In genomic region chr6:39206581-39207461, GRCm38 (mm10) we compare ENCODE assay signal across 8 mouse cellular contexts. TPM values are rescaled to one million over a fixed set of nuclear protein-coding genes. Genes with fewer than 3 reads are reported as not detected.
DNase-seq lines count a peak whose midpoint lies in the region; ATAC-seq and TF ChIP-seq lines count a peak whose summit lies in the region.

Gene Kdm7a (minus strand): TSS chr6:39206789.

- no peaks in the 10 kb centered on the region for H3K9me3 ChIP-seq in CH12.LX (replicated peaks; ENCODE audit: low read length)
- no peaks in the 10 kb centered on the region for H3K9me3 ChIP-seq in forebrain, embryonic 12.5 days
- H3K9me3 ChIP-seq in heart, postnatal 0 days (replicated peaks; ENCODE audit: control insufficient read depth, low read length): no peaks in the 10 kb centered on the region
- H3K9me3 ChIP-seq in liver, embryonic 15.5 days (replicated peaks): no peaks in the 10 kb centered on the region
- H3K9me3 ChIP-seq in neural tube, embryonic 11.5 days (ENCODE audit: control insufficient read depth, low read length): no peaks in the 10 kb centered on the region
- H3K9me3 ChIP-seq in stomach, embryonic 16.5 days (replicated peaks; ENCODE audit: control insufficient read depth, low read length): no peaks in the 10 kb centered on the region

- peak within 1 kb of the TSS; percentile 88 for H3K9ac ChIP-seq in CH12.LX (ENCODE audit: insufficient read depth, low read depth)
- peak within 1 kb of the TSS; percentile 95 for H3K9ac ChIP-seq in forebrain, embryonic 12.5 days
- H3K9ac ChIP-seq in heart, postnatal 0 days (replicated peaks; ENCODE audit: low read depth, low read length): peak within 1 kb of the TSS; percentile 96
- H3K9ac ChIP-seq in liver, embryonic 15.5 days: peak within 1 kb of the TSS; percentile 100
- H3K9ac ChIP-seq in neural tube, embryonic 11.5 days (ENCODE audit: low read length): peak within 1 kb of the TSS; percentile 98
- peak within 1 kb of the TSS; percentile 98 for H3K9ac ChIP-seq in stomach, embryonic 16.5 days (ENCODE audit: low read length)

- TF ChIP-seq CTCF in CH12.LX (conservative IDR thresholded peaks at IDR 0.05 in 1 of 2, IDR thresholded peaks at IDR 0.05 in 1 of 2; ENCODE audit: low read depth in 2 of 2, low read length in 2 of 2): no peak
- 0 out of 2 replicates have a peak, but pooled peaks have one; percentile 4 for TF ChIP-seq CTCF in heart, postnatal 0 days (IDR thresholded peaks at IDR 0.05; ENCODE audit: low read depth)

- peak within 1 kb of the TSS; percentile 91 for H3K4me2 ChIP-seq in CH12.LX (ENCODE audit: insufficient read depth, low read depth, poor library complexity, severe bottlenecking)
- peak within 1 kb of the TSS; percentile 85 for H3K4me2 ChIP-seq in forebrain, embryonic 12.5 days
- H3K4me2 ChIP-seq in heart, postnatal 0 days (ENCODE audit: low read depth, low read length): peak within 1 kb of the TSS; percentile 84
- peak within 1 kb of the TSS; percentile 96 for H3K4me2 ChIP-seq in liver, embryonic 15.5 days
- peak within 1 kb of the TSS; percentile 74 for H3K4me2 ChIP-seq in neural tube, embryonic 11.5 days (ENCODE audit: low read depth)
- peak within 1 kb of the TSS; percentile 70 for H3K4me2 ChIP-seq in stomach, embryonic 16.5 days (ENCODE audit: low read depth, low read length)

- no peaks in the 10 kb centered on the region for H3K27me3 ChIP-seq in CH12.LX (replicated peaks)
- no peaks in the 10 kb centered on the region for H3K27me3 ChIP-seq in forebrain, embryonic 12.5 days
- no peaks in the 10 kb centered on the region for H3K27me3 ChIP-seq in heart, postnatal 0 days (ENCODE audit: control insufficient read depth, insufficient read depth, low read length)
- peaks cover 4% of the 10 kb centered on the region; the same call in 1 of the 2 replicates for H3K27me3 ChIP-seq in liver, embryonic 15.5 days
- no peaks in the 10 kb centered on the region for H3K27me3 ChIP-seq in neural tube, embryonic 11.5 days (ENCODE audit: control insufficient read depth, insufficient read depth, low read length)
- no peaks in the 10 kb centered on the region for H3K27me3 ChIP-seq in stomach, embryonic 16.5 days (ENCODE audit: control insufficient read depth, insufficient read depth, low read length)

- 0 out of 4 replicates have a peak, but pooled peaks cover 0 to 9% of the 10 kb centered on the region in 2 experiments for H3K4me1 ChIP-seq in CH12.LX (ENCODE audit: control insufficient read depth in 1 of 2, insufficient read depth in 2 of 2)
- peaks cover 16% of the 10 kb centered on the region for H3K4me1 ChIP-seq in forebrain, embryonic 12.5 days
- H3K4me1 ChIP-seq in heart, postnatal 0 days (ENCODE audit: control insufficient read depth, insufficient read depth): no peaks in the 10 kb centered on the region
- peaks cover 28% of the 10 kb centered on the region for H3K4me1 ChIP-seq in liver, embryonic 15.5 days (replicated peaks)
- H3K4me1 ChIP-seq in neural tube, embryonic 11.5 days (ENCODE audit: control insufficient read depth, insufficient read depth, low read length): peaks cover 4% of the 10 kb centered on the region; the same call in 1 of the 2 replicates
- H3K4me1 ChIP-seq in stomach, embryonic 16.5 days (ENCODE audit: control insufficient read depth, insufficient read depth, low read length): 0 out of 2 replicates have a peak, but pooled peaks cover 5% of the 10 kb centered on the region

- no peak for TF ChIP-seq EP300 in CH12.LX (IDR thresholded peaks at IDR 0.05; ENCODE audit: low read length)
- TF ChIP-seq EP300 in heart, postnatal 0 days (IDR thresholded peaks at IDR 0.05; ENCODE audit: low read depth): no peak

- peak within 1 kb of the TSS; percentile 78 for H3K27ac ChIP-seq in CH12.LX (ENCODE audit: insufficient read depth, low read depth)
- peak within 1 kb of the TSS; percentile 98 for H3K27ac ChIP-seq in forebrain, embryonic 12.5 days
- H3K27ac ChIP-seq in heart, postnatal 0 days (ENCODE audit: low read depth): peak within 1 kb of the TSS; percentile 99
- peak within 1 kb of the TSS; percentile 98 for H3K27ac ChIP-seq in liver, embryonic 15.5 days (replicated peaks)
- H3K27ac ChIP-seq in neural tube, embryonic 11.5 days (ENCODE audit: low read depth, low read length): peak within 1 kb of the TSS; percentile 99
- peak within 1 kb of the TSS; percentile 99 for H3K27ac ChIP-seq in stomach, embryonic 16.5 days (ENCODE audit: low read length)

- H3K79me2 ChIP-seq in CH12.LX (replicated peaks; ENCODE audit: control insufficient read depth, extremely low read depth, insufficient read depth, poor library complexity, severe bottlenecking): no peaks in the 10 kb centered on the region; the same call in 1 of the 2 replicates

- in situ Hi-C loops in CH12.LX (cut with MboI; ENCODE audit: low pct_ligation_motif_present, low pct_unique_long_range_greater_than_20kb, low sequenced_read_pairs): no loop called here

- peak; percentile 61; the same call in 1 of the 2 replicates for TF ChIP-seq POLR2A in CH12.LX (IDR thresholded peaks at IDR 0.05; ENCODE audit: low read depth, low read length)

- DNase-seq in CH12.LX (ENCODE audit: extremely low read depth): peak; percentile 70
- peak; percentile 68 for DNase-seq in c-Kit-positive CD71-positive TER-119-positive erythroid progenitor cells, embryonic 14.5 days (ENCODE audit: low spot score)
- peak; percentile 88 for DNase-seq in heart, postnatal 0 days (ENCODE audit: low spot score)
- peak; percentile 90 to 93 for DNase-seq in kidney, postnatal 36 days
- peak; percentile 94 for DNase-seq in neural tube, embryonic 11.5 days (ENCODE audit: low spot score)

- peak; percentile 85 for ATAC-seq in forebrain, embryonic 12.5 days (ENCODE audit: low FRiP score)
- ATAC-seq in heart, postnatal 0 days (ENCODE audit: insufficient read depth, low read depth): peak; percentile 83
- peak; percentile 74 for ATAC-seq in liver, embryonic 15.5 days (ENCODE audit: insufficient read depth)
- ATAC-seq in neural tube, embryonic 11.5 days (ENCODE audit: insufficient read depth, low FRiP score, low TSS enrichment): peak; percentile 75
- ATAC-seq in stomach, embryonic 16.5 days (ENCODE audit: insufficient read depth, low FRiP score): peak; percentile 86

- dilution Hi-C loops in CH12.LX (cut with MboI; ENCODE audit: extremely low pct_ligation_motif_present, extremely low pct_unique_long_range_greater_than_20kb, low sequenced_read_pairs): no loop called here

- WGBS in forebrain, embryonic 12.5 days: under 1% methylated on average over 109 of the region's 124 CpGs
- under 1% methylated on average over 88 of the region's 124 CpGs for WGBS in heart, postnatal 0 days
- WGBS in liver, embryonic 15.5 days (ENCODE audit: insufficient replicate concordance): under 1% methylated on average over 124 of the region's 124 CpGs
- WGBS in neural tube, embryonic 11.5 days: under 1% methylated on average over 77 of the region's 124 CpGs
- WGBS in stomach, embryonic 16.5 days: under 1% methylated on average over 114 of the region's 124 CpGs

- peak within 1 kb of the TSS; percentile 78 to 98 (median 87) for H3K4me3 ChIP-seq in CH12.LX (replicated peaks in 1 of 3; ENCODE audit: low read depth in 2 of 3, low read length in 2 of 3, poor library complexity in 1 of 3)
- peak within 1 kb of the TSS; percentile 96 for H3K4me3 ChIP-seq in forebrain, embryonic 12.5 days (replicated peaks)
- peak within 1 kb of the TSS; percentile 93 for H3K4me3 ChIP-seq in heart, postnatal 0 days (ENCODE audit: low read depth, low read length)
- H3K4me3 ChIP-seq in liver, embryonic 15.5 days (replicated peaks): peak within 1 kb of the TSS; percentile 99
- peak within 1 kb of the TSS; percentile 99 for H3K4me3 ChIP-seq in neural tube, embryonic 11.5 days (ENCODE audit: low read depth, low read length)
- peak within 1 kb of the TSS; percentile 98 for H3K4me3 ChIP-seq in stomach, embryonic 16.5 days (replicated peaks; ENCODE audit: low read length)

- no peaks in the 10 kb centered on the region for H3K36me3 ChIP-seq in CH12.LX (replicated peaks in 1 of 2; ENCODE audit: control insufficient read depth in 1 of 2, insufficient read depth in 1 of 2, low read length in 1 of 2)
- H3K36me3 ChIP-seq in forebrain, embryonic 12.5 days (replicated peaks): no peaks in the 10 kb centered on the region
- H3K36me3 ChIP-seq in heart, postnatal 0 days (replicated peaks; ENCODE audit: control insufficient read depth, insufficient read depth, low read length): no peaks in the 10 kb centered on the region
- 0 out of 2 replicates have a peak, but pooled peaks cover 2% of the 10 kb centered on the region for H3K36me3 ChIP-seq in liver, embryonic 15.5 days (replicated peaks)
- H3K36me3 ChIP-seq in neural tube, embryonic 11.5 days (ENCODE audit: control insufficient read depth, insufficient read depth, low read length): no peaks in the 10 kb centered on the region
- no peaks in the 10 kb centered on the region for H3K36me3 ChIP-seq in stomach, embryonic 16.5 days (ENCODE audit: control insufficient read depth, insufficient read depth, low read length)

- TF ChIP-seq RAD21 in CH12.LX (IDR thresholded peaks at IDR 0.05; ENCODE audit: low read depth, low read length): no peak

TF ChIP-seq in CH12.LX, 34 proteins besides CTCF, POLR2A, EP300 and RAD21 (continues in another document):
- no peak for TF ChIP-seq USF2 (conservative IDR thresholded peaks at IDR 0.05; ENCODE audit: low read depth, low read length)
- peak; percentile 62 for TF ChIP-seq ELF1 (IDR thresholded peaks at IDR 0.05; ENCODE audit: low read depth, low read length)
- TF ChIP-seq MAFK (IDR thresholded peaks at IDR 0.05; ENCODE audit: insufficient replicate concordance, low read length): no peak
- TF ChIP-seq SIN3A (IDR thresholded peaks at IDR 0.05; ENCODE audit: low read length): no peak
- TF ChIP-seq E2F4 (IDR thresholded peaks at IDR 0.05; ENCODE audit: insufficient replicate concordance, low read depth, low read length): no peak
- no peak for TF ChIP-seq MXI1 (IDR thresholded peaks at IDR 0.05; ENCODE audit: low read depth, low read length)
- TF ChIP-seq HCFC1 (IDR thresholded peaks at IDR 0.05; ENCODE audit: low read depth, low read length): no peak
- peak; percentile 20; the same call in 1 of the 2 replicates for TF ChIP-seq NELFE (IDR thresholded peaks at IDR 0.05; ENCODE audit: low read depth, low read length)
- TF ChIP-seq NRF1 (IDR thresholded peaks at IDR 0.05; ENCODE audit: low read depth, low read length): peak; percentile 79

RNA-seq across cellular contexts. Expression of gene Kdm7a, which starts in this region (rescaled TPM):
- 1.0 and 1.7 TPM in 2 replicates for total RNA-seq in CH12.LX (2012; rRNA removed)
- total RNA-seq in CH12.LX (2014; rRNA removed): 2.1 TPM in 2 replicates
- 1.6 TPM in 2 replicates for polyA plus RNA-seq in CH12.LX (2012; ENCODE audit: insufficient read length, low read depth)
- polyA plus RNA-seq in forebrain, embryonic 12.5 days (2016; fragmentation: Nextera tagmentation; extraction: Ambion mirVana): 16.8 and 18.1 TPM in 2 replicates
- total RNA-seq in heart, postnatal 0 days (2014; rRNA removed; ENCODE audit: low replicate concordance): 9.0 and 10.1 TPM in 2 replicates
- 3.5 and 4.0 TPM in 2 replicates for polyA plus RNA-seq in heart, postnatal 0 days (2015; fragmentation: Nextera tagmentation; extraction: Ambion mirVana)
- polyA plus RNA-seq in liver, embryonic 15.5 days (2015; fragmentation: Nextera tagmentation; extraction: Ambion mirVana): 12.1 and 12.5 TPM in 2 replicates
- 18.5 and 19.7 TPM in 2 replicates for polyA plus RNA-seq in neural tube, embryonic 11.5 days (2014; fragmentation: Nextera tagmentation; extraction: Ambion mirVana)
- polyA plus RNA-seq in stomach, embryonic 16.5 days (2015; fragmentation: Nextera tagmentation; extraction: Ambion mirVana): 5.6 and 6.6 TPM in 2 replicates

Comparison
In these comparisons a context has a peak if more than half of its experiments do, and no peak if none do; other contexts are left out.
1. Peak in every context shown above with its lines: DNase-seq, ATAC-seq, H3K4me3 ChIP-seq and H3K27ac ChIP-seq.